Mouse (Mus musculus): ENCODE data around the gene Dpp6. TPM values are rescaled to one million over a fixed set of nuclear protein-coding genes. Genes with fewer than 3 reads are reported as not detected.

The Dpp6 gene
- total and polyA plus RNA-seq, 3 experiments, result 0.04 to 0.11 TPM; not detected in 1

- H3K36me3 ChIP-seq (ENCODE audit: control insufficient read depth, insufficient read depth, low read length), result no peaks in the 10 kb centered on the region
- H3K9ac ChIP-seq (ENCODE audit: low read depth, low read length), result no peak overlapping the region
- no peak for DNase-seq
- 61% methylated on average over 4 of the region's 4 CpGs for WGBS
- no peaks in the 10 kb centered on the region for H3K27me3 ChIP-seq (ENCODE audit: control insufficient read depth, insufficient read depth, low read length)
- no peaks in the 10 kb centered on the region for H3K79me2 ChIP-seq (replicated peaks; ENCODE audit: control insufficient read depth, insufficient read depth, low read length)
- intact Hi-C loops (cut with DNase I), result no loop called here
- H3K4me3 ChIP-seq, result no peak overlapping the region
- TF ChIP-seq EP300 (IDR thresholded peaks at IDR 0.05; ENCODE audit: insufficient read depth, low read depth, low read length) (no peak), CTCF (IDR thresholded peaks at IDR 0.05) (no peak), POLR2A (IDR thresholded peaks at IDR 0.05; ENCODE audit: insufficient read depth, low read depth, low read length) (no peak)
- no peak overlapping the region for H3K27ac ChIP-seq
- no peaks in the 10 kb centered on the region for H3K4me1 ChIP-seq (ENCODE audit: control insufficient read depth, insufficient read depth, low read length)
These were observed 469.9 kb downstream of the Dpp6 start for GRCm38 (mm10) chr5:27286876-27287275.

GRCm38 (mm10) chr5:27291378-27291777 is 474.4 kb downstream of the Dpp6 start:
- WGBS, result 72% methylated on average over 8 of the region's 8 CpGs
- no peak overlapping the region for H3K4me3 ChIP-seq
- no peak for DNase-seq
- no peak overlapping the region for H3K9ac ChIP-seq (ENCODE audit: low read depth, low read length)
- TF ChIP-seq CTCF (IDR thresholded peaks at IDR 0.05) (no peak), POLR2A (IDR thresholded peaks at IDR 0.05; ENCODE audit: insufficient read depth, low read depth, low read length) (no peak), EP300 (IDR thresholded peaks at IDR 0.05; ENCODE audit: insufficient read depth, low read depth, low read length) (no peak)
- H3K4me1 ChIP-seq (ENCODE audit: control insufficient read depth, insufficient read depth, low read length), result no peaks in the 10 kb centered on the region
- no peak overlapping the region for H3K27ac ChIP-seq
- no peaks in the 10 kb centered on the region for H3K27me3 ChIP-seq (ENCODE audit: control insufficient read depth, insufficient read depth, low read length)
- H3K79me2 ChIP-seq (replicated peaks; ENCODE audit: control insufficient read depth, insufficient read depth, low read length), result no peaks in the 10 kb centered on the region
- no peaks in the 10 kb centered on the region for H3K36me3 ChIP-seq (ENCODE audit: control insufficient read depth, insufficient read depth, low read length)
- intact Hi-C loops (cut with DNase I), result no loop called here

GRCm38 (mm10) chr5:27292236-27292635 is 475.2 kb downstream of the Dpp6 start:
- TF ChIP-seq POLR2A (IDR thresholded peaks at IDR 0.05; ENCODE audit: insufficient read depth, low read depth, low read length), result no peak
- TF ChIP-seq CTCF (IDR thresholded peaks at IDR 0.05), result no peak
- TF ChIP-seq EP300 (IDR thresholded peaks at IDR 0.05; ENCODE audit: insufficient read depth, low read depth, low read length), result no peak
- Histone ChIP-seq H3K79me2 (replicated peaks; ENCODE audit: control insufficient read depth, insufficient read depth, low read length) (no peaks in the 10 kb centered on the region), H3K27me3 (ENCODE audit: control insufficient read depth, insufficient read depth, low read length) (no peaks in the 10 kb centered on the region), H3K36me3 (ENCODE audit: control insufficient read depth, insufficient read depth, low read length) (no peaks in the 10 kb centered on the region), H3K9ac (ENCODE audit: low read depth, low read length) (no peak overlapping the region), H3K4me3 (no peak overlapping the region), H3K27ac (no peak overlapping the region), H3K4me1 (ENCODE audit: control insufficient read depth, insufficient read depth, low read length) (no peaks in the 10 kb centered on the region)
- intact Hi-C loops (cut with DNase I), result no loop called here
- no peak for DNase-seq
- WGBS, result 82% methylated on average over 7 of the region's 7 CpGs

- Histone ChIP-seq H3K79me2 (replicated peaks; ENCODE audit: control insufficient read depth, insufficient read depth, low read length) (no peaks in the 10 kb centered on the region), H3K4me1 (ENCODE audit: control insufficient read depth, insufficient read depth, low read length) (no peaks in the 10 kb centered on the region), H3K36me3 (ENCODE audit: control insufficient read depth, insufficient read depth, low read length) (no peaks in the 10 kb centered on the region), H3K27ac (no peak overlapping the region), H3K4me3 (no peak overlapping the region), H3K9ac (ENCODE audit: low read depth, low read length) (no peak overlapping the region), H3K27me3 (ENCODE audit: control insufficient read depth, insufficient read depth, low read length) (no peaks in the 10 kb centered on the region)
- no peak for DNase-seq
- WGBS, result 43% methylated on average over 2 of the region's 2 CpGs
- intact Hi-C loops (cut with DNase I), result no loop called here
- no peak for TF ChIP-seq POLR2A (IDR thresholded peaks at IDR 0.05; ENCODE audit: insufficient read depth, low read depth, low read length)
- TF ChIP-seq EP300 (IDR thresholded peaks at IDR 0.05; ENCODE audit: insufficient read depth, low read depth, low read length), result no peak
- TF ChIP-seq CTCF (IDR thresholded peaks at IDR 0.05), result no peak
These were observed 487.1 kb downstream of the Dpp6 start for GRCm38 (mm10) chr5:27304115-27304514.

- no peak overlapping the region for H3K4me3 ChIP-seq
- TF ChIP-seq EP300 (IDR thresholded peaks at IDR 0.05; ENCODE audit: insufficient read depth, low read depth, low read length), result no peak
- TF ChIP-seq POLR2A (IDR thresholded peaks at IDR 0.05; ENCODE audit: insufficient read depth, low read depth, low read length), result no peak
- TF ChIP-seq CTCF (IDR thresholded peaks at IDR 0.05), result no peak
- intact Hi-C loops (cut with DNase I), result no loop called here
- H3K27me3 ChIP-seq (ENCODE audit: control insufficient read depth, insufficient read depth, low read length), result no peaks in the 10 kb centered on the region
- H3K9ac ChIP-seq (ENCODE audit: low read depth, low read length), result no peak overlapping the region
- no peaks in the 10 kb centered on the region for H3K4me1 ChIP-seq (ENCODE audit: control insufficient read depth, insufficient read depth, low read length)
- H3K27ac ChIP-seq, result no peak overlapping the region
- no peaks in the 10 kb centered on the region for H3K79me2 ChIP-seq (replicated peaks; ENCODE audit: control insufficient read depth, insufficient read depth, low read length)
- DNase-seq, result no peak
- WGBS, result 69% methylated on average over 4 of the region's 4 CpGs
- H3K36me3 ChIP-seq (ENCODE audit: control insufficient read depth, insufficient read depth, low read length), result no peaks in the 10 kb centered on the region
These were observed 489.6 kb downstream of the Dpp6 start for GRCm38 (mm10) chr5:27306497-27307152.

- H3K9ac ChIP-seq (ENCODE audit: low read depth, low read length), result no peak overlapping the region
- H3K36me3 ChIP-seq (ENCODE audit: control insufficient read depth, insufficient read depth, low read length), result no peaks in the 10 kb centered on the region
- no peaks in the 10 kb centered on the region for H3K4me1 ChIP-seq (ENCODE audit: control insufficient read depth, insufficient read depth, low read length)
- WGBS, result 46% methylated on average over 2 of the region's 2 CpGs
- DNase-seq, result no peak
- intact Hi-C loops (cut with DNase I), result no loop called here
- no peak overlapping the region for H3K4me3 ChIP-seq
- no peaks in the 10 kb centered on the region for H3K79me2 ChIP-seq (replicated peaks; ENCODE audit: control insufficient read depth, insufficient read depth, low read length)
- H3K27ac ChIP-seq, result no peak overlapping the region
- H3K27me3 ChIP-seq (ENCODE audit: control insufficient read depth, insufficient read depth, low read length), result no peaks in the 10 kb centered on the region
- TF ChIP-seq POLR2A (IDR thresholded peaks at IDR 0.05; ENCODE audit: insufficient read depth, low read depth, low read length) (no peak), EP300 (IDR thresholded peaks at IDR 0.05; ENCODE audit: insufficient read depth, low read depth, low read length) (no peak), CTCF (IDR thresholded peaks at IDR 0.05) (no peak)
These were observed 493.2 kb downstream of the Dpp6 start for GRCm38 (mm10) chr5:27310217-27310616.
